Mouse (Mus musculus): Measurements from ENCODE around the gene Plppr2.

- TF ChIP-seq FLI1 (IDR thresholded peaks at IDR 0.05; ENCODE audit: low read length), result no peak
- TF ChIP-seq GATA1 (IDR thresholded peaks at IDR 0.05; ENCODE audit: borderline replicate concordance, low read length), result no peak
Observed at GRCm38 (mm10) chr9:21943046-21943445, 6.2 kb downstream of the Plppr2 start.

Data from megakaryocyte, embryonic 14.5 days (primary cell).